Mouse (Mus musculus) limb, embryonic 13.5 days (tissue): ENCODE data around the gene Ahnak. TPM values are rescaled to one million over a fixed set of nuclear protein-coding genes. Genes with fewer than 3 reads are reported as not detected.
A peak's percentile ranks its signal among the peaks of the same experiment; 100 is the strongest.
"Not testable (repeated sequence)": the region's sequence is repeated elsewhere in the genome, so short reads cannot be mapped to it uniquely, and the experiment has no call there.

Experiments
- ATAC-seq: fragments of 200-750 bp; cut with Nextera tagmentation; 2 replicates; pipeline ENCODE4 v1.8.0; 2017; ENCODE audit warnings: low read depth, moderate number of reproducible peaks, moderate TSS enrichment; ENCODE audit not compliant: low FRiP score
- H3K27ac ChIP-seq: fragments of 300-500 bp; sonication (generic); 2 replicates; pipeline ENCODE4 v1.5.1; 2015; ENCODE audit warnings: inconsistent platforms, mild to moderate bottlenecking, moderate library complexity
- H3K27me3 ChIP-seq: fragments of 300-500 bp; sonication (generic); 2 replicates; pipeline ENCODE4 v1.6.1; 2015; ENCODE audit warnings: mild to moderate bottlenecking, inconsistent platforms
- H3K36me3 ChIP-seq: fragments of 300-500 bp; sonication (generic); 2 replicates; pipeline ENCODE4 v1.6.1; 2015; ENCODE audit warnings: inconsistent platforms, mild to moderate bottlenecking, moderate library complexity
- H3K4me1 ChIP-seq: fragments of 300-500 bp; sonication (generic); 2 replicates; pipeline ENCODE4 v1.6.1; 2015; ENCODE audit warnings: inconsistent platforms
- H3K4me2 ChIP-seq: fragments of 300-500 bp; sonication (generic); replicated peaks from 2 replicates; pipeline ENCODE4 v1.6.1; 2015; ENCODE audit warnings: inconsistent platforms, mild to moderate bottlenecking, moderate library complexity
- H3K4me3 ChIP-seq: fragments of 300-500 bp; sonication (generic); 2 replicates; pipeline ENCODE4 v1.5.1; 2015; ENCODE audit warnings: moderate library complexity, mild to moderate bottlenecking, inconsistent platforms
- H3K9ac ChIP-seq: fragments of 300-500 bp; sonication (generic); 2 replicates; pipeline ENCODE4 v1.6.1; 2015; ENCODE audit warnings: mild to moderate bottlenecking, inconsistent platforms
- H3K9me3 ChIP-seq: fragments of 300-500 bp; sonication (generic); 2 replicates; pipeline ENCODE4 v1.6.1; 2016; ENCODE audit warnings: inconsistent platforms
- WGBS: fragments of 180-500 bp; shearing (Covaris S2); methylation state at CpG from one replicate; pipeline ENCODE4 v1.1.7; 2015; 5-methylcytosine and 5-hydroxymethylcytosine counted together
- polyA plus RNA-seq: library from polyadenylated mRNA; unstranded; fragments of >200 nt; fragmentation: Nextera tagmentation; extraction: Ambion mirVana; gene quantifications from 2 replicates; pipeline ENCODE4 v1.2.1, GENCODE M21; 2015

The Ahnak gene
- polyA plus RNA-seq, 1 experiment from 2014 or later = 35.6 TPM

- H3K27me3 ChIP-seq = no peaks in the 10 kb centered on the region
- H3K4me2 ChIP-seq = peak overlapping the region; percentile 81
- 12% methylated on average over 15 of the region's 15 CpGs for WGBS
- H3K27ac ChIP-seq = peak overlapping the region; percentile 98
- H3K4me1 ChIP-seq = peaks cover 66% of the 10 kb centered on the region
- H3K36me3 ChIP-seq = no peaks in the 10 kb centered on the region
- peak; percentile 74 for ATAC-seq
- H3K9ac ChIP-seq = peak overlapping the region; percentile 71
- H3K9me3 ChIP-seq = no peaks in the 10 kb centered on the region
- H3K4me3 ChIP-seq = peak overlapping the region; percentile 87
These were observed 1.5 kb downstream of the Ahnak start for GRCm38 (mm10) chr19:8990432-8991102.

GRCm38 (mm10) chr19:8991245-8991870 lies 2.3 kb downstream of the Ahnak start:
- Histone ChIP-seq H3K9me3 (no peaks in the 10 kb centered on the region), H3K27ac (peak overlapping the region; percentile 98), H3K27me3 (no peaks in the 10 kb centered on the region), H3K4me1 (peaks cover 73% of the 10 kb centered on the region), H3K36me3 (no peaks in the 10 kb centered on the region), H3K4me3 (peak overlapping the region; percentile 87), H3K4me2 (peak overlapping the region; percentile 81), H3K9ac (peak overlapping the region; percentile 71)
- 60% methylated on average over 4 of the region's 4 CpGs for WGBS
- no peak for ATAC-seq

- 73% methylated on average over 13 of the region's 13 CpGs for WGBS
- no peaks in the 10 kb centered on the region for H3K27me3 ChIP-seq
- no peak for ATAC-seq
- peak overlapping the region; percentile 81 for H3K4me2 ChIP-seq
- H3K9me3 ChIP-seq = no peaks in the 10 kb centered on the region
- peaks cover 81% of the 10 kb centered on the region for H3K4me1 ChIP-seq
- peak overlapping the region; percentile 87 for H3K4me3 ChIP-seq
- H3K36me3 ChIP-seq = no peaks in the 10 kb centered on the region
- peak overlapping the region; percentile 98 for H3K27ac ChIP-seq
- H3K9ac ChIP-seq = peak overlapping the region; percentile 53; the same call in 1 of the 2 replicates
These were observed 3.0 kb downstream of the Ahnak start for GRCm38 (mm10) chr19:8991871-8992735.

- Histone ChIP-seq H3K9me3 (no peaks in the 10 kb centered on the region), H3K4me3 (peak overlapping the region; percentile 87), H3K4me2 (peak overlapping the region; percentile 81), H3K4me1 (peaks cover 82% of the 10 kb centered on the region), H3K27ac (peak overlapping the region; percentile 98), H3K9ac (peak overlapping the region; percentile 53; the same call in 1 of the 2 replicates), H3K36me3 (no peaks in the 10 kb centered on the region), H3K27me3 (no peaks in the 10 kb centered on the region)
- WGBS = 22% methylated on average over 12 of the region's 12 CpGs
- no peak for ATAC-seq
These were observed 3.9 kb downstream of the Ahnak start for GRCm38 (mm10) chr19:8992769-8993624.

- Histone ChIP-seq H3K9me3 (no peaks in the 10 kb centered on the region), H3K4me2 (peak overlapping the region; percentile 81), H3K27ac (peak overlapping the region; percentile 98; the same call in 1 of the 2 replicates), H3K36me3 (no peaks in the 10 kb centered on the region), H3K4me3 (no peak overlapping the region), H3K27me3 (no peaks in the 10 kb centered on the region), H3K9ac (no peak overlapping the region), H3K4me1 (peaks cover 82% of the 10 kb centered on the region)
- 57% methylated on average over 2 of the region's 2 CpGs for WGBS
- no peak for ATAC-seq
These were observed 4.5 kb downstream of the Ahnak start for GRCm38 (mm10) chr19:8993625-8993912.

- Histone ChIP-seq H3K36me3 (peaks cover 8% of the 10 kb centered on the region), H3K27me3 (no peaks in the 10 kb centered on the region), H3K4me3 (no peak overlapping the region), H3K9me3 (no peaks in the 10 kb centered on the region), H3K27ac (no peak overlapping the region), H3K9ac (0 out of 2 replicates have a peak overlapping the region, but pooled peaks have one; percentile 13), H3K4me2 (no peak overlapping the region), H3K4me1 (peaks cover 85% of the 10 kb centered on the region)
- WGBS = 78% methylated on average over 10 of the region's 10 CpGs
- ATAC-seq = no peak
These were observed 5.9 kb downstream of the Ahnak start for GRCm38 (mm10) chr19:8994813-8995607.

DNA sequence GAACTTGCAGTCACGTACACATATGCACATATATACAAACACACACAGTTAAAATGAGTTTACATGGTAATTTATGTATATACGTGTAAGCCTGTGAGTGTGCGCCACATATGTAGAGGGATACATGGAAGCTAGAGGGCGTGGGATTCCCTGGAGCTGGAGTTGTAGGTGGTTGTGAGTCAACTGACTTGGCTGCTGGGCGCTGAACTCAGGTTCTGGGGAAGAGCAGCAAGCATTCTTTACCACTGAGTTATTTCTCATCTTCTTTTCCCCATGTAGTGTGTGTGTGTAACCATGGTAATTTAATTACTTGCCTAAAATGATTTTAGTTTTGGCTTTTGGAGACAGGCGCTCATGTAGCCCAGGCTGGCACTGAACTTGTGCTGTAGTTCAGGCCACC lies 7.5 kb downstream of the Ahnak start:
- Histone ChIP-seq H3K9ac (no peak overlapping the region), H3K4me3 (no peak overlapping the region), H3K27me3 (no peaks in the 10 kb centered on the region), H3K9me3 (no peaks in the 10 kb centered on the region), H3K4me1 (peaks cover 73% of the 10 kb centered on the region), H3K4me2 (no peak overlapping the region), H3K36me3 (peaks cover 24% of the 10 kb centered on the region), H3K27ac (no peak overlapping the region)
- 90% methylated on average over 6 of the region's 6 CpGs for WGBS
- no peak for ATAC-seq

- WGBS = 48% methylated on average over 4 of the region's 4 CpGs
- Histone ChIP-seq H3K27ac (peak overlapping the region; percentile 84), H3K9me3 (no peaks in the 10 kb centered on the region), H3K4me3 (no peak overlapping the region), H3K4me1 (peaks cover 64% of the 10 kb centered on the region), H3K9ac (0 out of 2 replicates have a peak overlapping the region, but pooled peaks have one; percentile 19), H3K4me2 (peak overlapping the region; percentile 36), H3K27me3 (no peaks in the 10 kb centered on the region), H3K36me3 (peaks cover 34% of the 10 kb centered on the region)
- peak; percentile 85 for ATAC-seq
These were observed 8.5 kb downstream of the Ahnak start for GRCm38 (mm10) chr19:8997546-8997945.

- Histone ChIP-seq H3K9me3 (no peaks in the 10 kb centered on the region), H3K27me3 (no peaks in the 10 kb centered on the region), H3K9ac (no peak overlapping the region), H3K4me2 (peak overlapping the region; percentile 36; the same call in 1 of the 2 replicates), H3K4me1 (peaks cover 54% of the 10 kb centered on the region), H3K36me3 (peaks cover 44% of the 10 kb centered on the region), H3K4me3 (no peak overlapping the region), H3K27ac (peak overlapping the region; percentile 84; the same call in 1 of the 2 replicates)
- 76% methylated on average over 6 of the region's 6 CpGs for WGBS
- ATAC-seq = no peak
These were observed 9.5 kb downstream of the Ahnak start for GRCm38 (mm10) chr19:8998546-8998945.

DNA sequence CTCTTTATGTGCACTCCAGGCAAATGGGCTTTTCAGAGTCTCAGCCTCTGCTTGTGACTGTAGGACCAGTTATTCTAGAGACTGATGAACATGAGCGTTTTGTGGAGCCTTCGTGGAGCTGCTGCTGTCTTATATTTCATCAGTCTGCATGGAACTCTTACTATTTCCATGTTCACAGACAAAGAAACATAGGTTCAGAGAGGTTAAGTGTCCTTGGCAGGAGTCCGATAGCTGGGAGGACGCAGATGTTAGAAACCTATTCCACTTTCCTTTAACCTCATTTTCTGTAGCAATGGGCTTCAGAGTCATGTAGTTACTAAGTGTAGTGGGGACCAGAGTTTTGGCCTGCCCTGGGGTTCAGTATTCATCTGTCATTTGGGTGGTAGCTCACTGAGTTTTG lies 10.1 kb downstream of the Ahnak start:
- no peak for ATAC-seq
- Histone ChIP-seq H3K4me2 (no peak overlapping the region), H3K9ac (no peak overlapping the region), H3K36me3 (peaks cover 51% of the 10 kb centered on the region), H3K27ac (no peak overlapping the region), H3K4me1 (peaks cover 47% of the 10 kb centered on the region), H3K27me3 (no peaks in the 10 kb centered on the region), H3K4me3 (no peak overlapping the region), H3K9me3 (no peaks in the 10 kb centered on the region)
- 89% methylated on average over 4 of the region's 4 CpGs for WGBS

GRCm38 (mm10) chr19:9006915-9007314 lies 17.8 kb downstream of the Ahnak start:
- not testable (repeated sequence) for ATAC-seq, H3K4me2 ChIP-seq, H3K4me3 ChIP-seq, H3K9ac ChIP-seq, H3K4me1 ChIP-seq, H3K27ac ChIP-seq, H3K9me3 ChIP-seq, H3K27me3 ChIP-seq
- 96% methylated on average over 2 of the region's 2 CpGs for WGBS
- peaks cover 71% of the 10 kb centered on the region for H3K36me3 ChIP-seq
